Comparison of ENCODE assay signal across 8 mouse cellular contexts in the genomic region with DNA sequence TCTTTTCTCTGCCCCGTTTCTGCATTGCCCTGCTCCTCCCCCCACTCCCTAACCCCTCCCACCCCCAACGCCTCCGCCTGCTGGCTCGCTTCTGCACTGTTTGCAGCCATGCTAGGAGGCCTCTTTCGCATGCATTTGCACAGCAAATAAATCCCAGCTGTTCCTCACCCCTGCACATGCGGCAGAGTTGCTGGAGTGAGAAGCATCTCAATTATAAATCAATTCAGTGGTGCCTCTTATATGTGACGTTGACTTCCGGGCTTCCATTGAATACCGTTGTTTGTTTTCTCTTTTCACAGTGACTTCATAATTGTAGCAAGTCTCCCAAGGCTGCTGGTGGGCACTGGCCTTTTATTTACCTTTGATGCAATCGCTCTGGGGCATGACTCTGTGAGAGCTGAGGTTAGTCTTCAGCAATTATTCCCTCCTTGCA.
A peak's percentile ranks its signal among the peaks of the same experiment; 100 is the strongest.
DNase-seq lines count a peak whose midpoint lies in the region; ATAC-seq and TF ChIP-seq lines count a peak whose summit lies in the region.

No protein-coding gene starts in this region.

- 7% methylated on average over 10 of the region's 10 CpGs for WGBS in heart, embryonic 13.5 days
- WGBS in hindbrain, embryonic 12.5 days: 2% methylated on average over 10 of the region's 10 CpGs
- WGBS in midbrain, postnatal 0 days: 4% methylated on average over 10 of the region's 10 CpGs

- intact Hi-C loops in left cerebral cortex, postnatal 36 days (cut with DNase I): no loop called here

- no peak overlapping the region; the same call in 1 of the 2 replicates for H3K27ac ChIP-seq in heart, embryonic 13.5 days (replicated peaks)
- H3K27ac ChIP-seq in hindbrain, embryonic 12.5 days: peak overlapping the region; percentile 66
- no peak overlapping the region for H3K27ac ChIP-seq in midbrain, postnatal 0 days (ENCODE audit: low read depth, low read length)

- peak overlapping the region; percentile 20; the same call in 1 of the 2 replicates for H3K4me3 ChIP-seq in heart, embryonic 13.5 days
- no peak overlapping the region for H3K4me3 ChIP-seq in hindbrain, embryonic 12.5 days
- no peak overlapping the region for H3K4me3 ChIP-seq in midbrain, postnatal 0 days (ENCODE audit: low read depth, low read length)

- H3K27me3 ChIP-seq in heart, embryonic 13.5 days (replicated peaks): no peaks in the 10 kb centered on the region
- peaks cover 4% of the 10 kb centered on the region; the same call in 1 of the 2 replicates for H3K27me3 ChIP-seq in hindbrain, embryonic 12.5 days
- no peaks in the 10 kb centered on the region for H3K27me3 ChIP-seq in midbrain, postnatal 0 days (ENCODE audit: insufficient read depth, low read length)

- peak overlapping the region; percentile 55 for H3K4me2 ChIP-seq in heart, embryonic 13.5 days
- H3K4me2 ChIP-seq in hindbrain, embryonic 12.5 days (replicated peaks): peak overlapping the region; percentile 36
- no peak overlapping the region for H3K4me2 ChIP-seq in midbrain, postnatal 0 days (ENCODE audit: low read depth, low read length, poor library complexity, severe bottlenecking)

- peak overlapping the region; percentile 21; the same call in 1 of the 2 replicates for H3K9ac ChIP-seq in heart, embryonic 13.5 days
- no peak overlapping the region for H3K9ac ChIP-seq in hindbrain, embryonic 12.5 days
- H3K9ac ChIP-seq in midbrain, postnatal 0 days (replicated peaks; ENCODE audit: low read length, poor library complexity, severe bottlenecking): no peak overlapping the region

- TF ChIP-seq CTCF in midbrain, postnatal 0 days (IDR thresholded peaks at IDR 0.05): 0 out of 2 replicates have a peak, but pooled peaks have one; percentile 4

- H3K4me1 ChIP-seq in heart, embryonic 13.5 days: peaks cover 13% of the 10 kb centered on the region
- H3K4me1 ChIP-seq in hindbrain, embryonic 12.5 days: peaks cover 14% of the 10 kb centered on the region
- peaks cover 3% of the 10 kb centered on the region; the same call in 1 of the 2 replicates for H3K4me1 ChIP-seq in midbrain, postnatal 0 days (ENCODE audit: insufficient read depth, low read length)

- H3K9me3 ChIP-seq in heart, embryonic 13.5 days: 0 out of 2 replicates have a peak, but pooled peaks cover 6% of the 10 kb centered on the region
- peaks cover 6% of the 10 kb centered on the region; the same call in 1 of the 2 replicates for H3K9me3 ChIP-seq in hindbrain, embryonic 12.5 days (replicated peaks)
- H3K9me3 ChIP-seq in midbrain, postnatal 0 days (ENCODE audit: low read length): no peaks in the 10 kb centered on the region

- ATAC-seq in heart, embryonic 13.5 days (ENCODE audit: extremely low read depth, insufficient number of reproducible peaks, low FRiP score, low TSS enrichment): no peak
- peak; percentile 89 for ATAC-seq in hindbrain, embryonic 12.5 days (ENCODE audit: low FRiP score)
- no peak for ATAC-seq in midbrain, postnatal 0 days (ENCODE audit: low FRiP score)

- no peak for DNase-seq in heart, adult 8-10 months (ENCODE audit: low spot score)
- DNase-seq in embryo, embryonic 10.5 days (ENCODE audit: low spot score): peak; percentile 78
- peak; percentile 56 for DNase-seq in liver
- no peak for DNase-seq in midbrain, postnatal 0 days (ENCODE audit: low spot score)
- no peak for DNase-seq in c-Kit-positive CD71-positive TER-119-positive erythroid progenitor cells, embryonic 14.5 days (ENCODE audit: low spot score)
- DNase-seq in left cerebral cortex, postnatal 36 days (ENCODE audit: low spot score in 2 of 2): no peak

- no peaks in the 10 kb centered on the region for H3K36me3 ChIP-seq in heart, embryonic 13.5 days
- H3K36me3 ChIP-seq in hindbrain, embryonic 12.5 days: no peaks in the 10 kb centered on the region
- no peaks in the 10 kb centered on the region for H3K36me3 ChIP-seq in midbrain, postnatal 0 days (ENCODE audit: insufficient read depth, low read length)

Comparison
In these comparisons a context has a peak if more than half of its experiments do, and no peak if none do; other contexts are left out.
1. DNase-seq: peak in embryo, embryonic 10.5 days (single experiment) and liver (single experiment); none in heart, adult 8-10 months (single experiment), midbrain, postnatal 0 days (single experiment), c-Kit-positive CD71-positive TER-119-positive erythroid progenitor cells, embryonic 14.5 days (single experiment) and left cerebral cortex, postnatal 36 days (0 of 2).